Mouse (Mus musculus): ENCODE data around the gene Def8.

- TF ChIP-seq POLR2A (IDR thresholded peaks at IDR 0.05; ENCODE audit: insufficient read depth, low read length) (peak; percentile 82), EP300 (IDR thresholded peaks at IDR 0.05; ENCODE audit: insufficient read depth, low read depth, low read length) (no peak), CTCF (IDR thresholded peaks at IDR 0.05; ENCODE audit: low read depth, low read length) (no peak)
These were observed 54.5 kb downstream of the Def8 start, which contains the start of gene Afg3l1 for GRCm38 (mm10) chr8:123477737-123478258.

Data from ES-Bruce4 (cell line).